ENCODE assay signal across 9 mouse cellular contexts in the genomic region with DNA sequence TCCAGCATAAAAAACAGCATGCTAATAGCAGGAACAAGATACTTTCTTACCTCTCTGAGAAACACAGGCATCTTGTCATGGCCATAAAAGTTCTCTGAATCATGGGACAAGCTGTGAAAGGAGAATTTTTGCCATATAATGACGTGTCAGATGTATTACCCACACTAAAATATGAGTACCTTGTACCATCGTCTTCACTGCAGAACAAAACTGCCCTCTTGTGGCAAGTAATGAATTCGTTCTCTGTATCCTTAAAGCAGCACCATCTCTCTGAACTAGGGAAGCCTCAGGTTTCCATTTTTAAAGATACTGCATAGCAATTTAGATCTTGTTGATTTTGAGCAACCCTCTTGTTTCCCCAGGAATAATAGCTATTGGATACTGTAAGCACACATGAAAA.
DNase-seq lines count a peak whose midpoint lies in the region; ATAC-seq and TF ChIP-seq lines count a peak whose summit lies in the region.
"Had no signal": no experiment of that assay in that cellular context is flagged by ENCODE, and none has a peak within 500 bp of the region (broad histone marks: within the 10 kb centered on the region; RNA-seq: fewer than 3 reads in every experiment).

No protein-coding gene starts in this region.

- DNase-seq in gastrocnemius, postnatal 10 days = peak; percentile 4
- DNase-seq in gastrocnemius, adult 8-10 months (ENCODE audit: low spot score in 2 of 2) = no peak
- peak; percentile 26 for DNase-seq in 3134 (ENCODE audit: extremely low read depth, insufficient read length, low spot score)
- peak; percentile 33 for DNase-seq in Muller cell, postnatal 12 days (ENCODE audit: inconsistent ontology term)
- DNase-seq in embryo, embryonic 10.5 days (ENCODE audit: low spot score) = peak; percentile 56
- peak; percentile 74 for DNase-seq in kidney, postnatal 0 days (ENCODE audit: low spot score)
- DNase-seq in yolk sac, embryonic 10.5 days (ENCODE audit: low spot score) = peak; percentile 7
- DNase-seq: liver, embryonic 13.5 days had no signal

- TF ChIP-seq CTCF in kidney, postnatal 0 days (IDR thresholded peaks at IDR 0.05; ENCODE audit: low read depth) = peak; percentile 77

- H3K9me3 ChIP-seq in kidney, postnatal 0 days (replicated peaks; ENCODE audit: low read length) = no peaks in the 10 kb centered on the region
- H3K9me3 ChIP-seq: liver, embryonic 13.5 days had no signal

- no peaks in the 10 kb centered on the region for H3K4me1 ChIP-seq in kidney, postnatal 0 days (replicated peaks; ENCODE audit: insufficient read depth, low read length)
- H3K4me1 ChIP-seq: liver, embryonic 13.5 days had no signal

- no peaks in the 10 kb centered on the region for H3K36me3 ChIP-seq in kidney, postnatal 0 days (ENCODE audit: insufficient read depth, low read length)

- H3K9ac ChIP-seq in kidney, postnatal 0 days (ENCODE audit: low read depth, low read length) = no peak overlapping the region
- H3K9ac ChIP-seq: liver, embryonic 13.5 days had no signal

- H3K4me3 ChIP-seq in kidney, postnatal 0 days (replicated peaks; ENCODE audit: low read depth, low read length) = no peak overlapping the region
- H3K4me3 ChIP-seq: liver, embryonic 13.5 days had no signal

- H3K4me2 ChIP-seq in kidney, postnatal 0 days (ENCODE audit: low read length) = no peak overlapping the region
- H3K4me2 ChIP-seq: liver, embryonic 13.5 days had no signal

- no peaks in the 10 kb centered on the region for H3K27me3 ChIP-seq in kidney, postnatal 0 days (ENCODE audit: insufficient read depth, low read length)
- H3K27me3 ChIP-seq: liver, embryonic 13.5 days had no signal

- WGBS in kidney, postnatal 0 days = 15% methylated on average over 3 of the region's 3 CpGs

- ATAC-seq in kidney, postnatal 0 days (replicated peaks; ENCODE audit: low FRiP score, low read depth) = no peak
- peak; percentile 90 for ATAC-seq in megakaryocyte progenitor cell, adult 5-6 weeks (replicated peaks; ENCODE audit: poor library complexity)

- no peak overlapping the region for H3K27ac ChIP-seq in kidney, postnatal 0 days
- H3K27ac ChIP-seq: liver, embryonic 13.5 days had no signal

Comparison
In these comparisons a context has a peak if more than half of its experiments do, and no peak if none do; other contexts are left out.
1. DNase-seq: peak in gastrocnemius, postnatal 10 days (single experiment), 3134 (single experiment), Muller cell, postnatal 12 days (single experiment), embryo, embryonic 10.5 days (single experiment), kidney, postnatal 0 days (single experiment) and yolk sac, embryonic 10.5 days (single experiment); none in gastrocnemius, adult 8-10 months (0 of 2).